Mouse (Mus musculus) urinary bladder, postnatal 0 days (tissue): ENCODE data around the gene Cxadr. TPM values are rescaled to one million over a fixed set of nuclear protein-coding genes. Genes with fewer than 3 reads are reported as not detected.

Experiments
- polyA plus RNA-seq: library from polyadenylated mRNA; unstranded; fragments of >200 nt; fragmentation: Nextera tagmentation; extraction: Ambion mirVana; gene quantifications from 2 replicates; pipeline ENCODE4 v1.2.1, GENCODE M21; 2015

Cxadr gene
- polyA plus RNA-seq: 12.2 and 16.6 TPM in 2 replicates

DNA sequence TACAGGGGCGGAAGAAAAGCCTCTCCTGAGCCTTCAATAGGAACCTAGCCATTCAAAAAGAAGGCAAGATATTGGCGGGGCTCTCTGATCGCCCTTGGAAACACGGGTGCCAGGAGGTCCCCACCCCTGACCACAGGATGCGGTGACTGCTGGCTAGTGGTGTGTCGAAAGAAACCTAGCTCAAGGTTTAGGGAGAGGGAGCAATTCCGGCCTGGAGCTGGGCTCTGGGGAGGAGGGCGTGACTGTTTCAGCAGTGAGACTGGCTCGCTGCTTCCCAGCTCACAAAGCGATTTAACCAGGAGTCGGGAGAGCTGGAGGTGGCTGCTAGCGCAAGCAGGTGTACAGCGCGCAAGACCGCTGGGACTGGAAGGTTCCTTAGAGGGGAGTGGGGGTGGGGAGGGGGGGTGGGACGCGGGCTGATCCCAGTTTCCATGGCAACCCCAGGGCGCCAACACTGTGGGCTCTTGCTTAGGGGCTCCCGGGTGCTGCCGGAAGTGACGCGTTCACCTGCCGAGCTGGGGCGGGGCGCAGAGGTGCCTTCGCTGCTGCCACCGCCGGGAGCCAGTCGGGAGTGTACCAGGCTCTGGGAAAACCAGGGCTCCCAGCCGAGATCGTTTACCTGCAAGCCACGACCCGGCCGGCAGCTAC is at the start of gene Cxadr:
Gene Cxadr, plus strand, starts transcription at position 307 of the 648 bp plus-strand sequence.

DNA sequence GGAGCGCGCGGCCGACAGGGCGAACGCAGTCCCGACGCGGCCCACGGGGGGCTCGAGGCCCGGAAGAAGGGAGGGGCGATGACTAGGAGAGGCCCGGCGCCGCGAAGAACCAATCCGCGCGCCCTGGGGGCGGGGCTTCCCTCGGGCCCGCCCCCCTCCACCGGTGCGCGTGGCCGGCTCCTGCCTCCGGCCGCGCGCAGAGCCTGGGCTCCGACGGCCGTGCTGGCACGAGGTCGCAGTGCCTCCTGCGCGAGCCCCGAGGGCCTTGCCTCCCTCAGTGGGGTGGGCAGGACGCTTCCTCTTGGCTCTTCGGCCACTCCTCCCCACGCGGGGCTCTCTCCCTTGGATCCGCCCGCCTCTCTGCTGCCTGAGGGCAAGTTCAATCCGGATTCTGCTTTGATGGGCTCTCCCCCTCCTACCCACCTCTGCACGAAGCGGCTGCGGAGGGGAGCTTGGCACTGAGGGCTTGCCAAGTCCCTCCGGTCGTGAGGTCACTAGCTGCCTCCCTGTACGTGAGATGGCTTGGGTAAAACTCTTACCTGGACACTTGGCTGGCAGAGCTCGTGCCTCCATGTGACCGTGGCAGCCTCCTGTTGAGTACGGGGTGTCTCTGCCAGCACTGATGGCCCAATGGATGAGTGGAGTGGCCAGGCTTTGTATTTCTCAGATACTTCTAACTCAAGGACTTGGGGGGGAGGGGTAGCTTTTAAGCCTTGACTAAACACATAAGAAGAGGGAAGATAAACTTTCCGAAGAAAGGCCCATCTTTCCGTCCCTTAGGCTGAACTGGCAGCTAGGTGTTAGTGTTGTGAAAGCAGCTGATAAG is 75.7 kb downstream of the Cxadr start, which contains the start of gene Btg3:
Gene Btg3, minus strand, starts transcription at position 448 of the 826 bp plus-strand sequence.

Other genes with a start within 250 kb of the Cxadr start
- gene Btg3, start 75.7 kb downstream of the Cxadr start, polyA plus RNA-seq: 52.0 and 57.0 TPM in 2 replicates